Mouse (Mus musculus) ES-E14 (cell line): ENCODE measurements at regions not wholly inside any gene's neighbourhood (a gene's known extent, or its start where the extent isn't known, plus 50 kb on each side); places are given as distances from the start of the nearest gene placed in this dataset.

ENCODE experiments used
- CHD2 ChIP-seq: IDR thresholded peaks from 2 replicates; pipeline ENCODE4 v1.6.1; 2014; ENCODE audit warnings: mild to moderate bottlenecking, low read depth, low read length, inconsistent platforms
- ZNF384 ChIP-seq: IDR thresholded peaks from 2 replicates; pipeline ENCODE4 v1.6.1; 2012; ENCODE audit warnings: low read depth, low read length, inconsistent platforms

DNA sequence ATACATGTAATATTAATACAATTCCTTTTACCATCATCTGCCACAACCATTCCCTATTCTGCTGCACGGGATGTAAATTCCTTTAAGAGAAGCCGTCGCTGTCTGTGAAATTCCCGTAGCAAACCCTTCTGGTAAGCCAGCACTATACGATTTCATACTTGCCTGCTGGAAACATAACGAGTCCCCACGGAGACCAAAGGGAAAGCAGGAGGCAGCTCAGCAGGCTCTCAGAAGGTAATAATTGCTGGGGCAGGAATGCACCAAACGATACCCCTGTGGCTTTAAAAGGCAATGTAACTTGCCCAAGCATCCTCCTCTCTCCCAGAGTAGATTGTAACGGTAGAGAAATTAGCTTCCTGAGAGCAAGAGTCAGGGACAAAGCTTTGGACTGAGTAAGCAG, 114.0 kb upstream of the Hes1 start:
- no peak for TF ChIP-seq CHD2
- no peak for TF ChIP-seq ZNF384
